Mouse (Mus musculus): ENCODE results near the gene Upk1b.

- TF ChIP-seq POLR2A (IDR thresholded peaks at IDR 0.05; ENCODE audit: low read depth, low read length) (no peak), CTCF (conservative IDR thresholded peaks at IDR 0.05; ENCODE audit: insufficient read depth, insufficient read length, low read depth, low read length) (no peak)
These were observed 11.1 kb downstream of the Upk1b start for GRCm38 (mm10) chr16:38789016-38789415.

All from kidney, adult 2 months (tissue).